Mouse (Mus musculus): ENCODE measurements around the gene Phf21b. TPM values are rescaled to one million over a fixed set of nuclear protein-coding genes. Genes with fewer than 3 reads are reported as not detected.
"Not testable (repeated sequence)": the region's sequence is repeated elsewhere in the genome, so short reads cannot be mapped to it uniquely, and the experiment has no call there.

The Phf21b gene
- total RNA-seq, 2 experiments from 2014 or later, result 2.0 to 2.9 TPM

DNA sequence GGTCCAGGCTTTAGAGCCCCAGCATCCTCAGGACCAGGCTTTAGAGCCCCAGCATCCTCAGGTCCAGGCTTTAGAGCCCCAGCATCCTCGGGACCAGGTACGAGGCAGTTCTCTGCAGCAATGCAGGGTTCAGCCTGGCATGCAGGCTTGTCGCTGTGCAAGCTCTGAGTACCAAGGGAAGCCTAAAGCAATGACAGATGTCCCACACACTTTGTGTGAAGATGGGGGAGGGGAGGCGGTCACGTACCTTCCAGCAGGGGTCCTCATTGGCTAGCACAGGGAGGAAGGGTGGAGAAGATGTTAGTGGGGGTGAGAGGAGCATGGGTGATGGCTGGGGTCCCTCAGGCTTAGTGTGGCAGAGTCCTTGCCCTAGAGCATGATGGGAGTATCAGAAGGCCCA lies 62.2 kb downstream of the Phf21b start:
- intact Hi-C loops (cut with DNase I), result no loop called here
- no peak for DNase-seq

DNA sequence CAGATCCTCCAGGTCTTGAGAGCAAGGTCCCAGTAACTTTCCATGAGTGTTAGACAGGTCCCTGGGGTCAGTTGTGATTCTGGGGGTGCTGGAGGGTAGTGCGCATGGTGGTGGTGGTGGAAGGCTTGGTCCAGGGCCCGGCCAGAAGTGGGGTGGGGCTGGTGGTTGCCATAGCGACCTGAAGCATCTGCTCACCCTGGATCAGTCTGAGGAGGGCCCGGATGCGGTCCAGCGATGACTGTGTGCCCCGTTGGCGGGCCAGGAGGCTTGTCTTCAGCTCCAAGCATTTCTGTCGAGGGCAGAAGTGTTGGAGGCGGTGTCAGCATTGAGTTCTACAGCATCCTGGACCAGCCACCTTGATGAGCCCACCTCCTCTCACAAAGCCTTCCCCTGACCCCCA lies 68.7 kb downstream of the Phf21b start:
- DNase-seq, result no peak
- intact Hi-C loops (cut with DNase I), result no loop called here

DNA sequence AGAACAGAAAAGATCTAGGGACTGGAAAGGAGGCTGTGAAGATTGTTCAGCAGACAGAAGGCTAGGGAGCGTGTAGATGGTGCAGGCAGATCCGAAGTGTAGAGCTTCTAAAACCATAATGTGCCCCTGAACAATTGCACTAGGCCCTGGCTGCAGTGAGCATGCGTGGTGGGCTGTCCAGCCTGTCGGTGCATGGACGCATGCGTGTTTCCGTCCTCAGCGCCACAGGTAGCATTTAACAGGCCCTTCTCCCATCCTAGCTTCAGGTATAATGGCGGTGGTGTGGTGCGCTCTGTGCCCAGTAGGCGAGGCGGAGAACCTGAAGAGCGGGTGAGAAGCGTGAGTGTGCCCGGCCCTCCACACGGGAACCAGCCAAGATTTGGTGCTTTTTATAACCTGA lies 71.0 kb downstream of the Phf21b start:
- intact Hi-C loops (cut with DNase I), result no loop called here

DNA sequence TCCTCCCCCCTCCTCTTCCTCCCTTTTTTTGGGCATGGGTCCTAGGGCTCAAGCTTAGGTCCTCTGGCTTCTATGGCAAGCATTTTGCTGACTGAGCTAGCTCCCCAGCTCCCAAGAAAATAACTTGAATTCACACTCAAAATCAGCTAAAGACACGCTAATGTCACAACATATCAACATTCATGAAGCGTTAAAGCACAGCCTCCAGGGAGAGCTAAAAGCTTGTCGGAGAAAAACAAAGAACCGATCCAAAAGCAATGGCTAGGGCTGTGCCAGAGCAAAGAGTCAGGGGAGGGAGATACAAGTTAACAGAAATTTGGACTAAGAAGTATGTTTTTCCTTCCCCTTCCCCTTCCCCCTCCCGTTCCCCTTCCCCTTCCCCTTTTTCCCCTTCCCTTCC lies 77.3 kb downstream of the Phf21b start:
- intact Hi-C loops (cut with DNase I), result no loop called here
- DNase-seq, result no peak

More for the DNA sequence above, 71.0 kb downstream of the Phf21b start:
- DNase-seq, result no peak

DNA sequence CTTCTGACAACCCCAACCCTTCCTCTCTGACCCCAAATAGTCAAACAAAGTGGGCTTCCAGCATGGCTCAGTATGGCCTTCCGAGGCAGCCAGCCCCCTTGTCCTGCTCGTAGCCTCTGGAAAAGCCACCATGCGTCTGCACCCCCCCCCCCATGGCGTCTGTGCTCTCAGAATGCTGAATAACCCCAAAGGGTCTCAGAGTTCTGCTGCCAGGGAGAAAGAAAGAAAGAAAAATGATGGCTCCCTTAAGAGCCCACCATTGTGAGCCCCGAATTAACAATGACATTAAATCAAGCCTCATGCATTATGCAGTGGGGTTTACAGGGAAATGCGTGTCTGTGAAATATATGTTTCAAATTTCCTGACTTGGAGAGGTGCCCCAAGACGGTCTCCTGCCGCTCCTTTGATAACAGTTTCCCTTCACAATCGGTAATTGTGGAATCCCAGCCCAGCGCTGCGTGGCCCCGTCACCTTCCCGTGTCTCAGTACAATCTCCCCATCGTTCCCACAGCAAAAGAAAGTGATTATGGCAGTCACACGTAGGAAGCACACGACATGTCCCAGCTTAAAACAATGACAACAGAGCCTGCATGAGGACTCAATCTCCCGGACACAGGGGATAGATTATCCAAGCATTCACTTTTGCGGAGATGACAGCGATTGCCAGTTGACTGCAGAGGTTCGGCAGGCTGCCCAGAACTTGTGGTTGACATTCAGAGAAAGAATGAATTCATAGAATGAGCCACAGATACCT lies 80.3 kb downstream of the Phf21b start:
- no peak for DNase-seq
- intact Hi-C loops (cut with DNase I), result no loop called here

DNA sequence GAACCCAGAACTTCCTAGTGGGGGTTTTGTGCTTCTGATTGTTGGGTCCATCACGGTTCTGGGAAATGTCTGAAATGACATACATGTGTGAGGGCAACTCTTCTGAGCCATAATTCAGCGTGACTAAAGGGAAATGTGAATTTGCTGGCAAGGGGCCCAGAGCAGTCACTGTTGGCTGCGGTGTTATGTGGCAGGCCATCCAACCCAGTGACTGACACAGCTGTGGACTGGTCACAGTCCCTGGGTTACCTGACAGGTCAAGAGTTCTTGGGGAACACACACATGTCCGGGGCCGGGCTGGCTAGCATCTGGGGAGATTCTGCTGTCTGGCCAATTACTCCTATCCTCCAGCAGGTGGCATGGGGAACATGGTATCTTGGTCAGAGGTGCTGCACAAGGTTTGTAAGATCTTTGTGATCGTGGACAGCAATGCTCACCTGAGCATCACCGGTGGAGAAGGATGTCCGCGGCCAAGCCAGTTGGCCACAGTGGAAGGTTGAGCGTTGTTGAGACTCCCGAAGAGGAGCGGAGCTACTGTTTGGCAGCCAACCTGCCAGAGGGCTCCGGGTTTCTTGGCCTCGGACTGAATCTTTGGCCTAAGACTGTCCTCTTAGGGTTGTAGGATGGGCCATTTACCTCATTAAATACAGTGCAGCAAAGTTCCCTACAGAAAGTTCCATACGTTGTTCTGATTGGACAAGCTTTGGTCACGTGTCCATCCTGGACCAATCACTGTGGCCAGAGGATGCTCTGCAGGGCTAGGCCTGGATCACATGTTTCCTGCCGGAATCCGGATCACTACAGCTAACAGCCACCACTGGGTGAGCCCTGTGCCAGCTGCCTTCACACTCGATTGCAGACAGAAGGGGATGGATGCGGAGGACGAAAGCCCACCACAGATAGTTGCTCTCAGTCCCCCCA lies 83.4 kb downstream of the Phf21b start:
- peak in 1 of 2 experiments; percentile 10 for DNase-seq
- intact Hi-C loops (cut with DNase I), result no loop called here

DNA sequence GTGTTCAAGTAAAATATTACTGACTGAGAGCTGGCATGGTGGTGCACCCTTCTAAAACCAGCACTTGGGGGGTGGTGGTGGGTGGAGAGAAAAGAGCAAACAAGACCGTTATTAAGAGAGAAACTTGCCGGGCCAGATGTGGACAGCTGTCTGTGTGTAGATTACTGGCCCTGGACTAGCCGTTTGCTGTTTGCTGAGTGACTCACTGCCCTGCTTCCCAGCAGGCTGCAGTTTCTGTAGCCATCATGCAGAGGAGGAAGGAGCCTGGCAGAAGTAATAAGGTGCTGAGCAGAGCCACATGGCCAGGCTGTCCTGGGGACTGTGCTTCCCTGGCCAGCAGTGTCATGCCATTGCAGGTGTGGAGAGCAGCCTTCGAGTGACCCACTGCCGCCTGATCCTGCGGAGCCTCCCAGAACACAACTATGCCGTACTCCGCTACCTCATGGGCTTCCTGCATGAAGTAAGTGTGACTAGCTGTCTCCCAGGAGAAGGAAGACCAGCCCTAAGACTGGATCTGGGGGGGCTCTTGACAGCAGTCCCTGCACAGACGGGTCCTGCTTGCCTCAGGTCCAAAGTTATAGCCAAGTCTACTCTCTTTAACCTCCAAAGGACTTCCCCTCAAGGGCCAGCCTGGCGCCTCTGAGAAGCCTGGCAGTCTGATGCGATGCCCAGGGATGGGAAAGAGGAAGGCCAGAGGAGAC lies 86.1 kb downstream of the Phf21b start:
- DNase-seq, result peak; percentile 73 to 75
- intact Hi-C loops (cut with DNase I), result no loop called here

DNA sequence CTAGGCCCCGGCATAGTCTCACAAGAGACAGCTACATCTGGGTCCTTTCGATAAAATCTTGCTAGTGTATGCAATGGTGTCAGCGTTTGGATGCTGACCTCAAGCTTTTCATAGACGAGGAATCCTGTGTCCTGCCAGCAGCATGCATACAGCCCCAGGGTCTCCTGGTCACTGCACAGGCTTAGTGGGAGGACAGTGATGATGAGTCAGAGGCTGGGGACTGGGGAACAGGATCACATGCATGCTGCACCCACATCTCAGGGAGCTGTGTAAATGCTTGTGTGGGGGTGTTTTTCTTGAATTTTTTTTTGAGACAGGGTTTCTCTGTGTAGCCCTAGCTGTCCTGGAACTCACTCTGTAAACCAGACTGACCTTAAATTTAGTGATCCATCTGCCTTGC lies 87.3 kb downstream of the Phf21b start:
- peak in 1 of 2 experiments; percentile 16 for DNase-seq
- intact Hi-C loops (cut with DNase I), result not testable (repeated sequence)

DNA sequence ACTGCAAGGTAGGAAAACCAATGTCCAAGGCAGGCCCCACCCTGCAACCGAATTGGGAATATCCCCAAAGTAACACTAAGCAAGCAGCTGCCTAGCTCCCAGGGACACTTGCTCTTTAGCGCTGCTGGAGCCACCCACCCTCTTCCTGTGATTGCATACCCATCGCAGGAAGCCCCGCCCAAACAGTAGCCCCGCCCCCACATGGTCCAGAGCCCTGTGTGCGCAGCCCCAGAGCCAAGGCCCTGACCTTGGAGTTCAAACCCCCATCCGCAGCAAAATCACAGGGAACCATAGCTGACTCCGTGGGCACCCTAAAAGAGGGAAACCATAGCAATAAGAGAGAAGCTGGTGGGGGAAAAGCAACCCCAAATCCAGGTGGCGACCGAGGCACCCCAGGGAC lies 89.2 kb downstream of the Phf21b start:
- intact Hi-C loops (cut with DNase I), result no loop called here
- no peak for DNase-seq

DNA sequence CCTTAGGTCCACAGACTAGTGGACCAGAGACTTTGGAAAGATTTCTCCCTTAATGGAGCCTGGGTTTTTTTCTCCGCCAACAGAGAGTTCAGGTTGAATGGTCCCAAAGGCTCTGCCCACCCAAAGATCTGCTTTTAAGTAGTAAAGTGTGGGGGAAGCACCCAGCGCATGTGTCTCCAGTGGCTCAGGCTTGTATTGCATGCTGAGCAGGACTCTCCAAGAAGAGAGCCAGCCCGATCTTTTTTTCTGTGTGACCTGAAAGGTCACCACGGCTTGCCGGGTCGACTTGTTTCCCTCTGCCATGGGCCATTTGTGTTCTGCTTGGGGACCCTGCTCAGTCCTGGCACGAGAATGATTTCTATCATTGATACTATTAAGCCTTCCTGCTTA lies 92.4 kb downstream of the Phf21b start:
- no peak for DNase-seq
- intact Hi-C loops (cut with DNase I), result no loop called here

DNA sequence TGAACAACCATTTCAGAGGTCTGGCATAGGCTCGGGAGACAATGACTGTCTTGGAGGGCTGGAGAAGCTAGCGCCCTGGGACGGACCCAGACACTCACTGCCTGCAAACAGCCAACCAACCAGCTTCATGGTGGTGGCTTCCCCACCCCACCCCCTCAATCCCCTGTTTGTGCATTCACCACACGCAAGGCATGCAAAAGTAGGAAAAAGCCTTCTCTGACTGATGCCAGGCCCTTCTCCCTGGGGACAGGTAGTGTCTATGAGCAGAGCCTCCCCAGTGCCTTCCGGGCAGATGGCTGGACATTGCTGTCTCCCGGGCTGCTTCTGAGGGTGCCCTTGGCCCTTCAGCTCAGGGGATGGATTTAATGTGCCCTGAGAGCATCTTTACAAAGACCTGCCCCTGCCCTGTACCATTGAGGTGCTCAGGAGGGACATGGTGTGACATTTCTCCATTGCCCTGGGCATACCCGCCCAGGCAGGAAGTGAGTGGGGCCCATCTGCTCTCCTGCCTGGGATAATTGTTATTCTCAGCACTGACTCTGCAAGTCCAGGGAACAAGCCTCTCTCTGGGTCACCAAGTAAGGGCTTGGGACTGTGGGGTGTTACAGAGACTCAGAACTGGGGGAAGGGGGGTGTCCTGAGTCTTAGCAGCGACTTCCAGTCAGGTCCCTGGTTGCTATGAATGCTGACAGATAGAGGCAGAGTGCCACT lies 93.0 kb downstream of the Phf21b start:
- intact Hi-C loops (cut with DNase I), result no loop called here
- no peak for DNase-seq

DNA sequence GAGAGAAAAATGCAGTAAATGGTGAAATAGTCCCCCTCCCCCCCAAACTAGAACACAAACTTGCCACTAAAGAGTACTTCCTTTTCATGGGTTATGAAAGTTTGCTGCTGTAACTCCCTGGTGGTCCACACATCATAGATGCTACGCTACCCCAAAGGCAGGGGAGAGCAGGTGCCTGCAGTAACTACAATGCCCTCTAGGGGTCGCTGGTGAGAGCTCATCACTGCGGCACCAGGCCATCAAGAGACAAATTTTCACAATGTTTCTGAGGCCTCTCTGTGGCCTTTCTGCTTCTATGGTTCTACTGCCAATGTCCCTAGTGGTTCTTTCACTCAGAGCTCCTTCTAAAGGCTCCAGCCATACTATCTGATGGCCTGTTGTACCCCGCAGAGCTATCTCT lies 97.4 kb downstream of the Phf21b start:
- intact Hi-C loops (cut with DNase I), result loop anchor here (5.0 kb wide), 3 partner anchors 134 to 239 kb away; no protein-coding TSS in a partner anchor
- peak in 1 of 2 experiments; percentile 37 for DNase-seq

DNA sequence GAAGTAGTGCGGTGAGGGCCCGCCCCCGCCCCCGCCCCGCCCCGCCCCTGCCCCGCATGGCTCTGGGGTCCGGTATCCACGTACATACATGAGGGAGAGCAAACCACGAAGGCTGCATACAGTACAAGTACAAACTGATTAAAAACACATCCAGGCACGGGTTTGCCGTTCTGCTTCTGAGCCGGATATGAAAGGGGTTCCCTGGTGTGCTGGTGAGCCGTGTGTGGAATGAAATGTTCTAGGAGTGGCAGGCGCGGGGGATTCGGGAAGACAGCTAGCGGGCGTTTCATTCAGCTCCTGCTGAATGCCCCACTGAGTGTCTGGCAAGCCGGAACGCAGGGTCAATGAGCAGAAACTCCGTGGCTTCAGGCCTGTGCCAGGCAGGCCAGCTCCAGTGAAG lies 99.4 kb downstream of the Phf21b start:
- no peak for DNase-seq
- intact Hi-C loops (cut with DNase I), result loop anchor here (5.0 kb wide), 3 partner anchors 136 to 241 kb away; no protein-coding TSS in a partner anchor

DNA sequence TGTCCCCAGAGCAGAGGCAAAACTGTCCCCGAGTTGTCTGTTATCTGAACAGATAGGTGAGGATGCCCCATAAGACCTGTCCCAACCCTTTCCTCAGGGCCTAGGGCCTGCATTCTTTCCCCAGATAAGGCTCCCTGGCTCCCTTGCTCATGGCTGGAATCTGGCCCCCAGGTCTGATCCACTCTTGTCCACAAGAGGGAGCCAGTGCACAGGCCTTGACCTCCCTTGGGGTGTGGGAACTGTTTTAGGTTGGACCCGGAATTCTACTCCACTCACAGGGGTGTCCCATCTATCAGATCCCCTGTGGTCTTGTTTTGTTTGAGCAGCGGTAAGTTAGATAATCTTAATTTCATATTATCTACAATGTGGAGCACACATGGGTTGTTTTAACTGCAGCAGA lies 100.9 kb downstream of the Phf21b start:
- intact Hi-C loops (cut with DNase I), result loop anchor here (5.0 kb wide), 3 partner anchors 137 to 242 kb away; no protein-coding TSS in a partner anchor
- DNase-seq, result peak; percentile 82 to 91

DNA sequence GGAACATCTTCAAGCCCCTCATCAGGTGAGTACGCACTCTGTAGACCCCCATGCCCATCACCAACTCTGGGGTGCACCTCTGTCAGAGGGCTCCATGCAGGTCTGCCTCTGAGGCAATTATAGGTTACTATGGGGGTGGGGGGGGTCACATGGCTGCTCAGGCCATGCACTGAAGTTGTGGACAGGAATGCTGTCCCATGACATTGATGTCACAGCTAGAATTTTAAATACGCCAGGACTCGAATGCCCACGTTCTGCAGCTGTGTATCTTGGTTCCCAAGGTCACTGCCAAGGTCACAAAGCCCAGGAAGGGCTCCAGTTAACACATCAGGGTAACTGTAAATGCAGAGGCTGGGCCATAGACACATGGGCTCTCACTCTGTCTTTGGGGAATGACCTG lies 110.0 kb downstream of the Phf21b start:
- intact Hi-C loops (cut with DNase I), result no loop called here
- DNase-seq, result no peak

DNA sequence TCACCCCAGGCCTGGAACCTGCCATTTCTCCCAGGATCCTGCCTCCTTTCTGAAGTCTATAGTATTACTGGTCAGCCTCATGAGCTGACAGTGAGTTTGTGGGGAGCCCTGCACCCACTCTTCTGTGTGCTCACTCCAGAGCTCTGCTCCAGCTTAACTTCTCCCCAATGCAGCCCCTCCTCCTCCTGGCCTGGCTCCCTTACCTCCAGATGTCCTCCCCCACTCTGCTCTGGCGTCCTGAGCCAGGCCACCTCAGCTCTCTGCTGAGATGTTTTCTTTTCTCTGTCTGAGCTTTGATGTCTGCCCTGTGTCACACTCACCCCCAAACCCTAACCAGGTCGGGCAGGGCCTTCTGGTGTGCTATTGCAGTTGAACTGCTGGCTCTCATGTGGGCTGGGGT lies 111.5 kb downstream of the Phf21b start:
- intact Hi-C loops (cut with DNase I), result no loop called here

DNA sequence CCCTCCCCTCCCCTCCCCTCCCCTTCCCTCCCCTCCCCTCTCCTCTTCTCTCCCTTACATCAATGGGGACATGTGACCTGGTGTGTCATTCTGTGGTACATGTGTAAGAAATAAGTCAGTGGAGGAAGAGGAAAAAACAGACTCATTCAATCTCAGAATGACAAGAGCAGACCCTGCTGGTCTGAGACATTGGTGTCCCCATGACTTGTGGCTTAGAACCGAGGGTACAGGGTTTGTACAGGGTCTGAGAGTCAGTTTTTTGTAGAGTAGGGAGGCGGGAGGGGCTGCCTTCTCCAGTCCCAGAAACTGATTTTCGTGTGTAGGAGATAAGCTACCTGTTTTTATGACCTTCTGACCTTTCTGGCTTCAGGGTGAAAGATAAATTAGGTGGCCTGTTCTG lies 112.5 kb downstream of the Phf21b start:
- intact Hi-C loops (cut with DNase I), result no loop called here
- DNase-seq, result no peak

More for the DNA sequence above, 111.5 kb downstream of the Phf21b start:
- no peak for DNase-seq

DNA sequence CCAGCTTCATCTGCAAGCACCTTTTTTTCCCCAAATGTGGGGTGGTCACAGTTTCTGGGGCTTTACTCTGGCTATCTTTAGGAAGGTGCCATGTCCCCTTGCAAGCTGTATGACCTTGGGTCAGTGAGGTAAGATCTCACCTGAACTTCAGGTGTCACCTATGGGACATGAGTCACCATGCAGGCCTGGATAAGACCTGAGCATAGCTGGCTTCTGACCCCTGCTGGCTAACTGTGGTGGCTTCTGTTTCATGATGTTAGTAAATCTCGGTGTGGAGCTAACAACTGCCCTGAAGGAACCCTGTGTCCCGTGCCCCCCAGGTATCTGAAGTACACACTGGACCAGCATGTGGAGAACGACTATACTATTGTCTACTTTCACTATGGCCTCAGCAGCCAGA lies 114.3 kb downstream of the Phf21b start:
- intact Hi-C loops (cut with DNase I), result no loop called here
- DNase-seq, result no peak

DNA sequence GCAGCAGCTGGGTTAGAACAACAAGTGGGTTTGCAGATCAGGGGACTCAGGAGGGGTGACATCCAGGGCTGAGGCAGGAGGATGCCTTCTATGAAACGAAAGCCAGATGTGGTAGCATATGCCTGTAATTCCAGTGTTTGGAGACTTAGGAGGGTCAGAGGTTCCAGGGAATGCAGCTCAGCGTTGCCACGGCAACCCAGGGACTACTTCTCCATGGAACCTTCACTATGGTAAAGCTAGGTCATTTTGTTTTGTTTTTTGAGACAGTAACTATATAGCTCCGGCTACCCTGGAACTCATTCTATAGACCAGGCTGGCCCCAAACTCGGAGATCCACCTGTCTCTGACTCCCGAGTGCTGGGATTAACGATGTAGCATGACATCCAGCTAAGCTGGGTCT lies 117.6 kb downstream of the Phf21b start:
- intact Hi-C loops (cut with DNase I), result no loop called here
- no peak for DNase-seq

DNA sequence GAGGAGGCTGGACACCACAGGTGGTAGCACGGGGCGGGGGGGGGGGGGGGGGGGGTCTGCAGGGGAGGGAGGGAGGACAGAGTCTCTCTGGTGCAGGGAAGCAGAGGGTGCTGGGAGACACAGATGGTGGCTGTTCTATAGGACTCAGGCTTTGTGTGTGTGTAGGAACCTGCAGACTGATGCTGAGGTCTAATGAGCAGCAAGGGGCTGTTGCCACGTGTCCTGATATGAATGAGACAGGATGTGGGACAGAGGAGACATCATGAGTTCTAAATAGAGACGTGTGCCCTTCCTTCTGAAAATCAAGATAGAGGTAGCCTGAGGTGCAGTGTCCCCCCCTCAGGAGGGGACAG lies 118.9 kb downstream of the Phf21b start:
- intact Hi-C loops (cut with DNase I), result no loop called here
- no peak for DNase-seq

Measured in heart, postnatal 10 days (tissue).